In genomic region chr10:102191646-102192045, GRCm38 (mm10) we compare ENCODE assay signal across 31 mouse cellular contexts.
"Had no signal": no experiment of that assay in that cellular context is flagged by ENCODE, and none has a peak within 500 bp of the region (broad histone marks: within the 10 kb centered on the region; RNA-seq: fewer than 3 reads in every experiment).

No protein-coding gene starts in this region.

- H3K36me3 ChIP-seq: limb, embryonic 10.5 days; limb, embryonic 12.5 days; limb, embryonic 13.5 days; limb, embryonic 15.5 days; liver, embryonic 12.5 days; liver, embryonic 13.5 days; liver, embryonic 15.5 days; lung, embryonic 15.5 days; midbrain, embryonic 10.5 days; midbrain, embryonic 12.5 days; midbrain, embryonic 13.5 days; midbrain, embryonic 15.5 days; neural tube, embryonic 12.5 days had no signal

- H3K4me2 ChIP-seq: limb, embryonic 12.5 days; limb, embryonic 13.5 days; limb, embryonic 15.5 days; liver, embryonic 11.5 days; liver, embryonic 12.5 days; liver, embryonic 13.5 days; liver, embryonic 15.5 days; lung, embryonic 15.5 days; midbrain, embryonic 11.5 days; midbrain, embryonic 12.5 days; midbrain, embryonic 13.5 days; midbrain, embryonic 15.5 days; neural tube, embryonic 12.5 days had no signal

- H3K9me3 ChIP-seq: limb, embryonic 10.5 days; limb, embryonic 12.5 days; limb, embryonic 13.5 days; limb, embryonic 15.5 days; liver, embryonic 12.5 days; liver, embryonic 15.5 days; lung, embryonic 15.5 days; midbrain, embryonic 10.5 days; midbrain, embryonic 12.5 days; midbrain, embryonic 13.5 days; midbrain, embryonic 15.5 days; neural tube, embryonic 12.5 days had no signal

- H3K27me3 ChIP-seq: limb, embryonic 12.5 days; limb, embryonic 13.5 days; limb, embryonic 15.5 days; liver, embryonic 12.5 days; liver, embryonic 13.5 days; liver, embryonic 15.5 days; lung, embryonic 15.5 days; megakaryocyte, embryonic 14.5 days; midbrain, embryonic 12.5 days; midbrain, embryonic 13.5 days; midbrain, embryonic 15.5 days; neural tube, embryonic 12.5 days had no signal

- H3K4me3 ChIP-seq: left cerebral cortex, adult 2 months; limb, embryonic 10.5 days; limb, embryonic 12.5 days; limb, embryonic 13.5 days; limb, embryonic 15.5 days; liver, embryonic 12.5 days; liver, embryonic 13.5 days; liver, embryonic 15.5 days; lung, embryonic 15.5 days; megakaryocyte, embryonic 14.5 days; midbrain, embryonic 10.5 days; midbrain, embryonic 12.5 days; midbrain, embryonic 13.5 days; midbrain, embryonic 15.5 days; myocyte; neural tube, embryonic 12.5 days had no signal

- ATAC-seq: liver, embryonic 12.5 days; liver, postnatal 0 days; lung, postnatal 0 days; midbrain, embryonic 13.5 days; midbrain, embryonic 15.5 days; midbrain, embryonic 16.5 days had no signal

- H3K4me1 ChIP-seq: limb, embryonic 10.5 days; limb, embryonic 12.5 days; limb, embryonic 13.5 days; limb, embryonic 15.5 days; liver, embryonic 12.5 days; liver, embryonic 13.5 days; liver, embryonic 15.5 days; lung, embryonic 15.5 days; megakaryocyte, embryonic 14.5 days; midbrain, embryonic 10.5 days; midbrain, embryonic 12.5 days; midbrain, embryonic 13.5 days; midbrain, embryonic 15.5 days; neural tube, embryonic 12.5 days had no signal

- DNase-seq: left cerebral cortex, postnatal 4 days; liver; liver, embryonic 13.5 days; liver, postnatal 0 days; lung, adult 2 months; lung, postnatal 10 days; lung, postnatal 14 days; lung, postnatal 36 days; lung, postnatal 4 days; midbrain, embryonic 14.5 days had no signal

- H3K9ac ChIP-seq: limb, embryonic 12.5 days; limb, embryonic 13.5 days; limb, embryonic 15.5 days; liver, embryonic 12.5 days; liver, embryonic 13.5 days; liver, embryonic 14.5 days; liver, embryonic 15.5 days; liver, postnatal 0 days; lung, embryonic 15.5 days; midbrain, embryonic 12.5 days; midbrain, embryonic 13.5 days; midbrain, embryonic 15.5 days; neural tube, embryonic 12.5 days had no signal

- H3K27ac ChIP-seq: left cerebral cortex, adult 2 months; limb, embryonic 10.5 days; limb, embryonic 12.5 days; limb, embryonic 13.5 days; limb, embryonic 15.5 days; liver, embryonic 12.5 days; liver, embryonic 13.5 days; liver, embryonic 14.5 days; liver, embryonic 15.5 days; lung, embryonic 15.5 days; macrophage; midbrain, embryonic 10.5 days; midbrain, embryonic 12.5 days; midbrain, embryonic 13.5 days; midbrain, embryonic 15.5 days; neural tube, embryonic 12.5 days had no signal
